Mouse (Mus musculus) limb, embryonic 15.5 days (tissue): ENCODE measurements at regions not wholly inside any gene's neighbourhood (a gene's known extent, or its start where the extent isn't known, plus 50 kb on each side); places are given as distances from the start of the nearest gene placed in this dataset.

Experiments
- ATAC-seq: fragments of 200-750 bp; cut with Nextera tagmentation; 2 replicates; pipeline ENCODE4 v1.8.0; 2017; ENCODE audit warnings: low read depth, moderate TSS enrichment; ENCODE audit not compliant: insufficient number of reproducible peaks, low FRiP score, low TSS enrichment
- H3K27ac ChIP-seq: fragments of 300-500 bp; sonication (generic); 2 replicates; pipeline ENCODE4 v1.5.1; 2015; ENCODE audit warnings: moderate library complexity, mild to moderate bottlenecking, inconsistent platforms
- H3K27me3 ChIP-seq: fragments of 300-500 bp; sonication (generic); 2 replicates; pipeline ENCODE4 v1.6.1; 2015; ENCODE audit warnings: inconsistent platforms
- H3K36me3 ChIP-seq: fragments of 300-500 bp; sonication (generic); 2 replicates; pipeline ENCODE4 v1.6.1; 2015; ENCODE audit warnings: inconsistent platforms
- H3K4me1 ChIP-seq: fragments of 300-500 bp; sonication (generic); 2 replicates; pipeline ENCODE4 v1.6.1; 2015; ENCODE audit warnings: inconsistent platforms
- H3K4me2 ChIP-seq: fragments of 300-500 bp; sonication (generic); 2 replicates; pipeline ENCODE4 v1.6.1; 2015; ENCODE audit warnings: mild to moderate bottlenecking, inconsistent platforms
- H3K4me3 ChIP-seq: fragments of 300-500 bp; sonication (generic); 2 replicates; pipeline ENCODE4 v1.5.1; 2015; ENCODE audit warnings: mild to moderate bottlenecking, inconsistent platforms
- H3K9ac ChIP-seq: fragments of 300-500 bp; sonication (generic); 2 replicates; pipeline ENCODE4 v1.6.1; 2015; ENCODE audit warnings: inconsistent platforms
- H3K9me3 ChIP-seq: fragments of 300-500 bp; sonication (generic); 2 replicates; pipeline ENCODE4 v1.6.1; 2016; ENCODE audit warnings: inconsistent platforms
- WGBS: fragments of 180-500 bp; shearing (Covaris S2); methylation state at CpG from one replicate; pipeline ENCODE4 v1.1.7; 2015; 5-methylcytosine and 5-hydroxymethylcytosine counted together

DNA sequence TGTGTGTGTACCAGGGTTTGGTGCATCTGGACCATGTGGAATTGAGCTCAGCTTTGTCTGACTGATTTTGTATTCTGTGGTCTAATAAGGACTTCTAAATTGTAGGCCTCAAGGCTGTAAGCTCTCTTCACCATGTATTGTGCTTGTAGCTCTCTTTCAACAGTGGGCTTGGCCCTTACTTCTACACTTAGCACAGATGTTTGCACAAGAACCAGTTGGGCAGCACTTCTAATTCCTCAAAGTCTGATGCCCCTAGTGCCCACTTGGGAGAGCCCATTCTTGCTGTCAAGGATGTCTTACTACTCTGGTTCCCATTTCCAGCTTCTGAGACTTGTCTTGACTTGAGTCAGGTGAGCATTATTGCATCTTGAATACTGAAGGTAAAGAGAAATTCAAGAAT, 114.5 kb upstream of the Slco3a1 start:
- Histone ChIP-seq H3K36me3 (no peaks in the 10 kb centered on the region), H3K4me3 (no peak overlapping the region), H3K27me3 (no peaks in the 10 kb centered on the region), H3K4me1 (no peaks in the 10 kb centered on the region), H3K27ac (no peak overlapping the region), H3K9ac (no peak overlapping the region), H3K9me3 (no peaks in the 10 kb centered on the region), H3K4me2 (no peak overlapping the region)
- no peak for ATAC-seq

GRCm38 (mm10) chr7:74667106-74667505, 112.5 kb upstream of the Slco3a1 start:
- Histone ChIP-seq H3K27ac (no peak overlapping the region), H3K9me3 (no peaks in the 10 kb centered on the region), H3K4me2 (no peak overlapping the region), H3K4me3 (no peak overlapping the region), H3K9ac (no peak overlapping the region), H3K36me3 (no peaks in the 10 kb centered on the region), H3K27me3 (no peaks in the 10 kb centered on the region), H3K4me1 (no peaks in the 10 kb centered on the region)
- ATAC-seq: 0 out of 2 replicates have a peak, but pooled peaks have one; percentile 40
- 72% methylated on average over 3 of the region's 3 CpGs for WGBS

GRCm38 (mm10) chr7:74663820-74664219, 109.2 kb upstream of the Slco3a1 start:
- H3K27ac ChIP-seq: no peak overlapping the region
- H3K4me2 ChIP-seq: no peak overlapping the region
- no peak overlapping the region for H3K9ac ChIP-seq
- H3K9me3 ChIP-seq: no peaks in the 10 kb centered on the region
- H3K36me3 ChIP-seq: no peaks in the 10 kb centered on the region
- no peaks in the 10 kb centered on the region for H3K27me3 ChIP-seq
- no peak for ATAC-seq
- 79% methylated on average over 1 of the region's 1 CpGs for WGBS
- H3K4me3 ChIP-seq: no peak overlapping the region
- no peaks in the 10 kb centered on the region for H3K4me1 ChIP-seq

DNA sequence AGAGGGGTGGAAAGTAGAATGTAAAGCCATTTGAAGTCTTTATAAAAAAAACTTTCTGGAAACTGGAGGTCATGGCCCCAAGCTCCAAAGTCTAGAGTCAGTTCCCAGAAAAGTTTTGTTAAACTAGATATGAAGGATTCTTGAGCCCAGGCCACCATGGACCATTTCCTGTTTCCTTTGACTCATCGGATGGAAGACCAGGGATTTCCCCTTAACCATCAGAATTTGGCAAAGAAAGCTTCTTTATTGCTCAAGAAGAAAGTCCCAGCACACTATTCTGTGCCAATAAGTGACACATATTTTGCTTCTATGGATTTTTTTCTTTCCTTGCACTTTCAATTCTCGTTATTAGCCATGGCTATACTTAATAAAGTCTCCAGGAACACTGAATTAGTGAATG, 92.7 kb upstream of the Slco3a1 start:
- Histone ChIP-seq H3K36me3 (no peaks in the 10 kb centered on the region), H3K4me3 (no peak overlapping the region), H3K27ac (no peak overlapping the region), H3K27me3 (no peaks in the 10 kb centered on the region), H3K9me3 (no peaks in the 10 kb centered on the region), H3K4me1 (no peaks in the 10 kb centered on the region), H3K9ac (no peak overlapping the region), H3K4me2 (no peak overlapping the region)
- ATAC-seq: no peak
- WGBS: 60% methylated on average over 2 of the region's 2 CpGs

- Histone ChIP-seq H3K9ac (no peak overlapping the region), H3K27me3 (no peaks in the 10 kb centered on the region), H3K36me3 (no peaks in the 10 kb centered on the region), H3K4me1 (no peaks in the 10 kb centered on the region), H3K9me3 (no peaks in the 10 kb centered on the region), H3K4me2 (no peak overlapping the region), H3K4me3 (no peak overlapping the region), H3K27ac (no peak overlapping the region)
- ATAC-seq: no peak
- 50% methylated on average over 4 of the region's 4 CpGs for WGBS
These were observed 85.6 kb upstream of the Slco3a1 start for GRCm38 (mm10) chr7:74640171-74640570.

- no peak overlapping the region for H3K27ac ChIP-seq
- WGBS: 89% methylated on average over 8 of the region's 8 CpGs
- no peaks in the 10 kb centered on the region for H3K36me3 ChIP-seq
- no peaks in the 10 kb centered on the region for H3K4me1 ChIP-seq
- H3K27me3 ChIP-seq: no peaks in the 10 kb centered on the region
- H3K4me3 ChIP-seq: no peak overlapping the region
- no peak overlapping the region for H3K4me2 ChIP-seq
- no peaks in the 10 kb centered on the region for H3K9me3 ChIP-seq
- H3K9ac ChIP-seq: no peak overlapping the region
- ATAC-seq: no peak
These were observed 77.6 kb upstream of the Slco3a1 start for GRCm38 (mm10) chr7:74632217-74632616.

- WGBS: 83% methylated on average over 6 of the region's 6 CpGs
- no peaks in the 10 kb centered on the region for H3K4me1 ChIP-seq
- no peaks in the 10 kb centered on the region for H3K9me3 ChIP-seq
- no peak overlapping the region for H3K27ac ChIP-seq
- no peak overlapping the region for H3K4me3 ChIP-seq
- H3K36me3 ChIP-seq: no peaks in the 10 kb centered on the region
- H3K9ac ChIP-seq: no peak overlapping the region
- ATAC-seq: no peak
- no peaks in the 10 kb centered on the region for H3K27me3 ChIP-seq
- no peak overlapping the region for H3K4me2 ChIP-seq
These were observed 74.4 kb upstream of the Slco3a1 start for GRCm38 (mm10) chr7:74628799-74629468.
